Mouse (Mus musculus) CH12.LX (cell line): ENCODE results near the gene Rps18. TPM values are rescaled to one million over a fixed set of nuclear protein-coding genes. Genes with fewer than 3 reads are reported as not detected.

ENCODE experiments used
- DNase-seq: peaks from one replicate; pipeline ENCODE4 v3.0.0-alpha.2; 2013; ENCODE audit errors: extremely low read depth
- H3K27ac ChIP-seq: 2 replicates; pipeline ENCODE4 v1.5.1; 2012; ENCODE audit warnings: low read depth, mild to moderate bottlenecking, control low read depth, moderate library complexity; ENCODE audit not compliant: insufficient read depth
- H3K27me3 ChIP-seq: replicated peaks from 2 replicates; pipeline ENCODE3; 2012; ENCODE audit warnings: inconsistent platforms
- H3K36me3 ChIP-seq, 2 experiments: replicated peaks in 1 of 2; 2 replicates each; pipeline versions ENCODE3 to v1.6.1; 2012; ENCODE audit warnings: inconsistent platforms in 1 of 2, low read length in 1 of 2, mild to moderate bottlenecking in 1 of 2, mixed read lengths in 1 of 2, moderate library complexity in 1 of 2; ENCODE audit not compliant: control insufficient read depth in 1 of 2, insufficient read depth in 1 of 2
- H3K4me1 ChIP-seq, 2 experiments: 2 replicates each; pipeline ENCODE4 v1.6.1; 2012; ENCODE audit warnings: inconsistent platforms in 1 of 2, moderate library complexity in 1 of 2; ENCODE audit not compliant: insufficient read depth in 2 of 2, control insufficient read depth in 1 of 2
- H3K4me2 ChIP-seq: 2 replicates; pipeline ENCODE4 v1.6.1; 2012; ENCODE audit warnings: low read depth, mild to moderate bottlenecking, control low read depth; ENCODE audit not compliant: poor library complexity, insufficient read depth, severe bottlenecking
- H3K4me3 ChIP-seq, 3 experiments: fragments of 150-350 bp in 1 of 3; sonication (generic) in 1 of 3; replicated peaks in 1 of 3; 2 replicates each; pipeline versions ENCODE3 to v1.5.1; 2011 to 2012; ENCODE audit warnings: low read depth in 2 of 3, low read length in 2 of 3, mild to moderate bottlenecking in 2 of 3, moderate library complexity in 2 of 3, control low read depth in 1 of 3, improper control_type of control experiment in 1 of 3, inconsistent platforms in 1 of 3, mixed read lengths in 1 of 3; ENCODE audit not compliant: poor library complexity in 1 of 3
- H3K79me2 ChIP-seq: replicated peaks from 2 replicates; pipeline ENCODE4 v1.6.1; 2012; ENCODE audit warnings: mild to moderate bottlenecking, moderate library complexity; ENCODE audit not compliant: control insufficient read depth, poor library complexity, insufficient read depth, severe bottlenecking; ENCODE audit errors: extremely low read depth
- H3K9ac ChIP-seq: 2 replicates; pipeline ENCODE4 v1.6.1; 2012; ENCODE audit warnings: low read depth, mild to moderate bottlenecking, control low read depth, moderate library complexity; ENCODE audit not compliant: insufficient read depth
- H3K9me3 ChIP-seq: replicated peaks from 2 replicates; pipeline ENCODE3; 2012; ENCODE audit warnings: low read length, inconsistent platforms, mixed read lengths
- CHD2 ChIP-seq: IDR thresholded peaks from 2 replicates; pipeline ENCODE4 v1.6.1; 2011; ENCODE audit warnings: low read length, improper control_type of control experiment
- CTCF ChIP-seq, 2 experiments: IDR thresholded peaks in 1 of 2; conservative IDR thresholded peaks in 1 of 2; 2 replicates each; pipeline ENCODE4 v1.5.1; 2011 to 2012; ENCODE audit warnings: low read depth in 2 of 2, low read length in 2 of 2, improper control_type of control experiment in 1 of 2, inconsistent platforms in 1 of 2, mild to moderate bottlenecking in 1 of 2, moderate library complexity in 1 of 2
- EP300 ChIP-seq: IDR thresholded peaks from 2 replicates; pipeline ENCODE4 v1.6.1; 2011; ENCODE audit warnings: low read length, improper control_type of control experiment
- GABPA ChIP-seq: IDR thresholded peaks from 2 replicates; pipeline ENCODE4 v1.6.1; 2012; ENCODE audit warnings: low read depth, low read length, improper control_type of control experiment, inconsistent platforms; ENCODE audit not compliant: insufficient replicate concordance
- HCFC1 ChIP-seq: IDR thresholded peaks from 2 replicates; pipeline ENCODE4 v1.6.1; 2012; ENCODE audit warnings: low read depth, mild to moderate bottlenecking, inconsistent platforms, low read length, improper control_type of control experiment
- IRF4 ChIP-seq: IDR thresholded peaks from 2 replicates; pipeline ENCODE4 v1.6.1; 2014; ENCODE audit warnings: low read depth, mild to moderate bottlenecking, inconsistent platforms, low read length, improper control_type of control experiment
- JUN ChIP-seq: IDR thresholded peaks from 2 replicates; pipeline ENCODE4 v1.6.1; 2011; ENCODE audit warnings: low read depth, mild to moderate bottlenecking, low read length, improper control_type of control experiment, moderate library complexity; ENCODE audit not compliant: insufficient read depth
- JUND ChIP-seq: conservative IDR thresholded peaks from 2 replicates; pipeline ENCODE4 v1.6.1; 2011; ENCODE audit warnings: low read depth, low read length, improper control_type of control experiment
- MXI1 ChIP-seq: IDR thresholded peaks from 2 replicates; pipeline ENCODE4 v1.6.1; 2011; ENCODE audit warnings: mild to moderate bottlenecking, low read depth, low read length, improper control_type of control experiment
- NELFE ChIP-seq: IDR thresholded peaks from 2 replicates; pipeline ENCODE4 v1.6.1; 2011; ENCODE audit warnings: low read depth, low read length, improper control_type of control experiment
- NRF1 ChIP-seq: IDR thresholded peaks from 2 replicates; pipeline ENCODE4 v1.6.1; 2014; ENCODE audit warnings: low read depth, mild to moderate bottlenecking, inconsistent platforms, low read length, improper control_type of control experiment, moderate library complexity
- POLR2AphosphoS2 ChIP-seq: IDR thresholded peaks from 2 replicates; pipeline ENCODE4 v1.6.1; 2011; ENCODE audit warnings: low read depth, low read length, improper control_type of control experiment
- RAD21 ChIP-seq: IDR thresholded peaks from 2 replicates; pipeline ENCODE4 v1.6.1; 2011; ENCODE audit warnings: low read depth, mild to moderate bottlenecking, low read length, improper control_type of control experiment, moderate library complexity
- SIN3A ChIP-seq: IDR thresholded peaks from 2 replicates; pipeline ENCODE4 v1.6.1; 2012; ENCODE audit warnings: low read length, improper control_type of control experiment, inconsistent platforms
- SMC3 ChIP-seq: IDR thresholded peaks from 2 replicates; pipeline ENCODE4 v1.6.1; 2011; ENCODE audit warnings: low read depth, low read length, improper control_type of control experiment
- TBP ChIP-seq: conservative IDR thresholded peaks from 2 replicates; pipeline ENCODE4 v1.6.1; 2011; ENCODE audit warnings: low read depth, low read length, improper control_type of control experiment
- UBTF ChIP-seq: IDR thresholded peaks from 2 replicates; pipeline ENCODE4 v1.6.1; 2012; ENCODE audit warnings: low read depth, mild to moderate bottlenecking, inconsistent platforms, low read length, improper control_type of control experiment, moderate library complexity
- USF1 ChIP-seq: IDR thresholded peaks from 2 replicates; pipeline ENCODE4 v1.6.1; 2014; ENCODE audit warnings: low read depth, mild to moderate bottlenecking, inconsistent platforms, low read length, improper control_type of control experiment
- USF2 ChIP-seq: conservative IDR thresholded peaks from 2 replicates; pipeline ENCODE4 v1.6.1; 2011; ENCODE audit warnings: low read depth, low read length, improper control_type of control experiment
- ZC3H11A ChIP-seq: IDR thresholded peaks from 2 replicates; pipeline ENCODE4 v1.6.1; 2012; ENCODE audit warnings: low read depth, mild to moderate bottlenecking, inconsistent platforms, low read length, improper control_type of control experiment
- ZMIZ1 ChIP-seq: IDR thresholded peaks from 2 replicates; pipeline ENCODE4 v1.6.1; 2012; ENCODE audit warnings: low read depth, mild to moderate bottlenecking, inconsistent platforms, low read length, improper control_type of control experiment
- ZNF384 ChIP-seq: IDR thresholded peaks from 2 replicates; pipeline ENCODE4 v1.6.1; 2012; ENCODE audit warnings: low read depth, low read length, improper control_type of control experiment, inconsistent platforms
- dilution Hi-C: fragments of 300-500 bp; cut with MboI; formaldehyde crosslinking; loops from 2 replicates; pipeline ENCODE4 v1.14.3; 2020; ENCODE audit warnings: low sequenced_read_pairs; ENCODE audit not compliant: extremely low pct_unique_long_range_greater_than_20kb, extremely low pct_ligation_motif_present
- in situ Hi-C: fragments of 300-500 bp; cut with MboI; formaldehyde crosslinking; loops from 3 replicates; pipeline ENCODE4 v1.14.3; 2019; ENCODE audit warnings: low sequenced_read_pairs, low pct_ligation_motif_present, low pct_unique_long_range_greater_than_20kb, mixed read lengths
- polyA plus RNA-seq: library from polyadenylated mRNA; unstranded; fragments of >175 nt; gene quantifications from 2 replicates; pipeline ENCODE4 v1.2.1, GENCODE M21; 2012; ENCODE audit warnings: low read depth; ENCODE audit not compliant: insufficient read length
- total RNA-seq, 2 experiments: library from RNA; depleted of rRNA; stranded (reverse); fragments of 300-350 nt in 1 of 2; fragments of >200 nt in 1 of 2; gene quantifications; 2 replicates each; pipeline ENCODE4 v1.2.3; 2012 to 2014

The Rps18 gene
- total and polyA plus RNA-seq, 3 experiments, result 246 to 991 (median 302) TPM

DNA sequence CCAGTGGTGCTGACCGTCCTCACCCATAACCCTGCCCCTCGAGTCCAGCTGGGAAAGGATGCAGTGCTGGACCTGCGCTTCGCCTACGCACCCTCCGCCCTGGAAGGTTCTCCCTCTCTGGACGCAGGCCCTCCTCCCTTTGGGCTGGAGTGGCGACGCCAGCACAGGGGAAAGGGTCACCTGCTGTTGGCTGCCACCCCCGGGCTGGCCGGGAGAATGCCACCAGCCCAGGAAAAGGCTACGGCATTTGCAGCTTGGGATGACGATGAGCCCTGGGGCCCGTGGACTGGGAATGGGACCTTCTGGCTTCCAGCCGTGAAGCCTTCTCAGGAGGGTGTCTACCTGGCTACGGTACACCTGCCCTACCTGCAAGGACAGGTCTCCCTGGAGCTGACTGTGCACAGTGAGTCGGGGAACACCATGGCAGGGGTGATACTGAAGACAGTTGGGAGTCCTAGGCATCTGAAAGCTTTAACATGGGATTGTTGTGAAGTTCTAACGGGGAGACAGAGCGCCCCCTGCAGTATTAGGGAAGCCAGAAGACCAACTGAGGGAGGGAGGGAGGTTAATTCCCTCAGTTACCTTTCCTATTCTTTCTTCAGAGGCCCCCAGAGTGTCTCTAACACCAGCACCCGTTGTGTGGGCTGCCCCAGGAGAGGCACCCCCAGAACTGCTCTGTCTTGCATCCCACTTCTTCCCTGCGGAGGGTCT lies 30.2 kb downstream of the Rps18 start:
- Histone ChIP-seq H3K4me3 (no peak overlapping the region), H3K79me2 (peaks cover 24% of the 10 kb centered on the region), H3K4me1 (peaks cover 5 to 24% of the 10 kb centered on the region in 2 experiments; a peak in 3 of 4 replicates), H3K36me3 (peaks cover 61 to 78% of the 10 kb centered on the region in 2 experiments), H3K27ac (no peak overlapping the region), H3K9ac (no peak overlapping the region), H3K4me2 (no peak overlapping the region), H3K9me3 (peaks cover 3% of the 10 kb centered on the region), H3K27me3 (no peaks in the 10 kb centered on the region)
- TF ChIP-seq UBTF, result no peak
- TF ChIP-seq GABPA, result no peak
- no peak for TF ChIP-seq ZC3H11A
- peak in 1 of 2 experiments; percentile 37; a peak in 2 of 4 replicates for TF ChIP-seq CTCF (conservative IDR thresholded peaks at IDR 0.05 in 1 of 2, IDR thresholded peaks at IDR 0.05 in 1 of 2; ENCODE audit: low read depth in 2 of 2, low read length in 2 of 2)
- dilution Hi-C loops (no loop called here), in situ Hi-C loops (no loop called here)
- no peak for DNase-seq

DNA sequence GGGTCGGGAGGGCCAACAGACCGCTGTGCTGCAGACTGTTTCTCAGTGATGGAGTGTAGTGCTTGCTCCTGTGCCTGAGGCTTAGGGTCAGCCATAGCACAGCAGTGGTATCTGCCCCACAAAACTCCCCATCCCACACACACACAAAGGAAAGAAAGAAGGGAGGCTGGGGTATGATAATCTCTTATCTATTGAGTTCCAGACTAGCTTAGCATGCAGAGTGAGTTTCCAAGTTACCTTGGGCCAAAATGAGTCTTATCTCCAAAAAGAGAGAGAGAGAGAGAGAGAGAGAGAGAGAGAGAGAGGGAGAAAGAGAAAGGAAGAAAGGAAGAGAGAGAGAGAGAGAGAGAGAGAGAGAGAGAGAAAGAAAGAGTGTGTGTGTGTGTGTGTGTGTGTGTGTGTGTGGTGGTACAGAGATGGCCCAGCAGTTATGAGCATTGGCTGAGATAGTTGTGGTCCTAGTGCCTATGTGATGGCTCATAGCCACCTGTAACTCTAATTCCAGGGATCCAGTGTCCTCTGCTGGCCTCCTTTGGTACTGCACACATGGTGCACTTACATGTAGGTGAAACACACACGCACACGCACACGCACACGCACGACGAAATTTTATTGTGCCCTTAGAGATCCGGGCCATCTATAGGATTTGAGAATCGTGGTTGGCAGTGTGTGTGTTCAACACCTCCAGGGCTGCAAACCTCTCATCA lies 31.1 kb downstream of the Rps18 start:
- Histone ChIP-seq H3K4me2 (no peak overlapping the region), H3K9ac (no peak overlapping the region), H3K27me3 (no peaks in the 10 kb centered on the region), H3K27ac (no peak overlapping the region), H3K36me3 (peaks cover 61 to 78% of the 10 kb centered on the region in 2 experiments), H3K4me3 (no peak overlapping the region), H3K79me2 (peaks cover 24% of the 10 kb centered on the region), H3K4me1 (peaks cover 5 to 24% of the 10 kb centered on the region in 2 experiments; a peak in 3 of 4 replicates), H3K9me3 (peaks cover 3% of the 10 kb centered on the region)
- in situ Hi-C loops (no loop called here), dilution Hi-C loops (no loop called here)
- peak; percentile 75 for DNase-seq
- TF ChIP-seq IRF4 (no peak), RAD21 (peak; percentile 56), EP300 (no peak), JUND (no peak), USF1 (no peak), CTCF (conservative IDR thresholded peaks at IDR 0.05 in 1 of 2, IDR thresholded peaks at IDR 0.05 in 1 of 2; ENCODE audit: low read depth in 2 of 2, low read length in 2 of 2) (peak; percentile 39 to 69; a peak in 3 of 4 replicates), MXI1 (no peak), TBP (no peak), POLR2AphosphoS2 (no peak), NRF1 (no peak), SIN3A (no peak), ZNF384 (no peak), GABPA (no peak), CHD2 (no peak), USF2 (no peak), ZMIZ1 (no peak), NELFE (no peak), HCFC1 (no peak), SMC3 (peak; percentile 55), UBTF (no peak), JUN (no peak)
